Mouse (Mus musculus): ENCODE measurements around the gene Anks1.

Anks1 gene

DNA sequence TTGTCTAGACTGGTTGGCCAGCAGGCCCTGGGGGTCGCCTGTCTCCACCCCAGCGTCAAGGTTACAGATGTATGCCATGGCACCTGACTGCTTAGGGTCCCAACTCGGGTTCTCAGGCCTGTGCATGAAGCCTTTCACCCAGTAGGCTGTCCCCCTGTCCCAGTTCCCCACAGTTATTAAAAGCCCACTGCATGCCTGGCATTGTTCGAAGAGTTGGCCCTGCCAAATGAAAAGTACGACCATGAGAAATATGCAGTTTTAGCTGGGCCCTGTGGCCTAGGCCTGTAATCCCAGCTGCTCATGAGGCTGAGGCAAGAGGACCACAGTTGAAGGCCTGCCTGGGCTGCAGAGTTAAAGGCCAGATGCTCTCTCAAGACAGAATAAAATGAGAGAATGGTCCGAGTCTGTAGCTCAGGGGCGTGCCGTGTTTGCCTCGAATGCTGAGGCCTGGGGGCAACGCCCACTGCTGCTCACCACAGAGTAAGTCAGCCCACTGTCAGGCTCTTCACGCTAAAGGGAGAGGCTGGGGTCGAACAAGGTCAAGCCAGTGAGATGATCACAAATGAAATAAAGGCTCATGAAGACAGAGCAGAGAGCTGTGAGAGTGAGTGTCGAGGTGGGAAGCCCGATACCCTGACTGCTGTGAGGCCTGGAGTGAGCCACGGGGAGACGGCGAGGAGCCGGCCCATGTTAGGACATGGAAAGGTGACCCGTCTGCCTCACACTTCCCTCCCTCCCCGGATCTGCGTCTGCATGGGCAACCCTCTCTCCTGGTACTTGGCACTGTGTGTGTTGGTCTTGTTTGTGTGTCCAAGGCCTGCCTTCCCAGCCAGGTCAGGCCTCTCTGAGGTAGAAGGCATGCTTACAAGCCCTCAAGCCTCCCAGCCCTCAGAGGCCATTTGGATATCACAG lies 110.9 kb downstream of the Anks1 start:
- no peak for DNase-seq (ENCODE audit: low read depth, low spot score)

DNA sequence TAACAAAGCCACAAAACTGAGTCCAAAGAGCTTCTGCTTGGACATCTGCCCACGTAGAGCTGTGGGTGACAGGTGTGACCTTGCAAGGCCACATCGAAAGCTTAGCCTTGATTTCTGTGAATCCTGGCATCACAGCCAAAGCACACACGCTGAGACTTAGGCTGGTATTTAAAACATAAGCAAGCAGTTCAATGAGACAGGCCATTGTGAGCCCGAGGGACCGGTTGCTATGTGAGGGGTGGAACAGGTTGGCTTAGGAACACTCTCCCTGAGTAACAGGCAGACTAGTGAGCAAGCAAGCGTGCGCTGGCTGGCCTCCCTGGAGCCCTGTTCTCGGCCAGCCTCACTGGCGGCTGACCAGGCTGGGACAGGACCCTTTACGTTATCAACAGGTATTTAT lies 112.8 kb downstream of the Anks1 start:
- DNase-seq (ENCODE audit: low read depth, low spot score) = no peak

DNA sequence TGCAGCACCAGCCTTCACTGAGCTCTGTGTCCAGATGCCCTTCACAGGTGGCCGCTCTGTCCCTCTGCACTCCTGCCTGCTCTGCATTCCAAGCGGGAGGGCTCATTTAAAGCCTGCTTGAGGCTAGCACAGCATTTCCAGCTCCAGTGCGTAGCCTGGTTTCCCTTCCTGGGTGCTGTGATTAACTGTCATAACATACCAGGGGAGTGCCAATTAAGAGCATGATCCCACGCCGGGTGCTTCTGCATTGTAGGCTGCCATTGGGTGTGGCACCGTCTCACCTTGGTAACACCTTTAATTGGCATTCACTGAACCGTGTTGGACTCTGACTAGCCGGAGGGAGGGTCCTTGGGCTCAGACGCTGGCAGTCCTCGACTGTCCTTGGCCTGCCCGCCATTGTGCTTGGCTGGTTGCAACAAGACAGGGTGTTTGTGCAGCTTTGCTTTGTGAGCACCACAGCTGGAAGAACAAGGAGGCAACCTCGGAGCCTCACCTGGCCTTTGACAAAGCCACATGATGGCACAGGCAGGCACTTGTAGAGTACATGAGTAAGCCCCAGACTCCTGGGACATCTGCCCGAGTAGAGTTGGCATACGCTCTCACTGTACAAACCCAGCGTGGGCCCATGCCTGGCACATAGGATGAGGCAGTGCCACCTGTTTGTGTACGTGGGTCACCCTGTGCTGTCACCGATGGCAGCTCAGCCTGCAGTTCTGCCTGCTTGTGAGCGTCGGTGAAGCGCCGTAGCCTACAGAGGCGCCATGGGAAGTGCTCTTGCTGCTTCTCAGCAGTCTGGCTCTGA lies 113.9 kb downstream of the Anks1 start:
- no peak for DNase-seq (ENCODE audit: low read depth, low spot score)

DNA sequence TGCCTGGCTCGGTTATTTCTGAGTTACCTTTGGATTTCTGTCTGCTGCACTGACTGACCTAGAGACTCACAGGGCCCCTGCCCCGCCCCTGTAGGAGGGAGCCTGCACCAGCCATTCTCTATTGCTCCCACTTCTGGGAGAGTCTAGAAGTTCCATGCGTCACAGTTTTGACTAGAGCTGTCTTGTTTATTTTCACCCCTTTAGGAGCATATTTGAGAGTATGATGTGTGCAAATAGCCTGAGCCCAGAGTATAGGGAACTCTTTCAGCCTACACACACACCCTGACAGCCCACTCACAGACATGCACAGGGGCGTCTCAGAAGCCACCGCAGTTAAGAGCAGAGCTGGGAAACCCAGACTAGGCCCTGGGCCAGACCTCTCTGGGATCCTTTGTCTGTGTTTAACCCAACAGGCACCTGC lies 116.4 kb downstream of the Anks1 start:
- DNase-seq (ENCODE audit: low read depth, low spot score) = no peak

DNA sequence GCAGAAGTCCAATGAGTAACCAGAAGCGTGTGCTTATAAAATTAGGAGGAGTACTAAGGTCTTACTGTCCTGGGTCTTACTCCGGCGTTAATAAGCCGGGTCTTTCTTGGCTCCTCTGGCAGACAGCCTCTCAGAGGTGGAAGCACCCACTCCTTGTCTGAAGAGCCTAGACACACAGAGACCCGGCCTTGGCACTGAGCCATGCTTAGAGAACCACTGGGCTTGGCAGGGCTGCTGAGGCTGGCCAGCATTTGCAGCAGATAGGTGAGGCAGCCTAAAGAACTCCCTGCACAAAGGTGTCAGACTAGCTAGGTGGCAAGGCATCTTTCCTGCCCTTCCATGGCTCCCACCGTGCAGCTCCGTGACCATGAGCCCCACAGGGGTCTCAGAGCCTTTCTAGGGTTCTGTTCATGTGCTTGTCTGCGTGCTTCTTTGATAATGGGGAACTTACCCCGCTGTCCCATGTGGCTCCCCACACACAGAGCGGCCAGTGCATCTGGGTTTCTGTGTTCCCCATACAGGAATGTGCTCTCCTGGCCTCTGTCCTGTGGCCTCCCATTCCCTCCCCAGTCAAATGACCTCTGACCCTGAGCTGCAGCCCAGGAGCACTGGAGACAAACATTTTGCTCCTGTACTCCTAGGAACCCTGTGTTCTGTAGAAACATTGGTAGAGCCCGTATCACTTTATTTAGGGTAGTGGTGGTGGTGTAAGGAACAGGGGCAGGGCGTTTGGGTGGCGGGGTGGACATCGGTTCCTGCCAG lies 117.2 kb downstream of the Anks1 start:
- DNase-seq (ENCODE audit: low read depth, low spot score) = no peak

DNA sequence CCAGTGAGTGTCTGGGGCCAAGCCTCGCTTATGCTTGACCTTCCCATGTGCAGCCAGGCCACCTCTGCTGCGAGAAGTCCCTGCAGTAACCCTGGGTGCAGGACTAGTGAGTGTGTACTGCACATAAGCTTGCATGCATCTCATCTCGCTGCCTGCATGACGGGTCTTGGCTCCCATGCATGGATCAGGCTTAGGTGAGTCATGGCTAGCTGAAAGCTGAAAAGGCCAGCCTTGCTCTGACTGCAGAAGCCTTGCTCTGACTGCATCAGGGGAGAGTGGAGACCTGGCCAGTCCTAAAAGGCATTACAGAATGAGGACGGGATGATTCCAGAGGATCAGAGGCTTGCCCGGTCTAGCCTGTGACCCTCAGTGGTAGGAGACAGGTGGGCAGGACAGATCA lies 118.1 kb downstream of the Anks1 start:
- DNase-seq (ENCODE audit: low read depth, low spot score) = no peak

DNA sequence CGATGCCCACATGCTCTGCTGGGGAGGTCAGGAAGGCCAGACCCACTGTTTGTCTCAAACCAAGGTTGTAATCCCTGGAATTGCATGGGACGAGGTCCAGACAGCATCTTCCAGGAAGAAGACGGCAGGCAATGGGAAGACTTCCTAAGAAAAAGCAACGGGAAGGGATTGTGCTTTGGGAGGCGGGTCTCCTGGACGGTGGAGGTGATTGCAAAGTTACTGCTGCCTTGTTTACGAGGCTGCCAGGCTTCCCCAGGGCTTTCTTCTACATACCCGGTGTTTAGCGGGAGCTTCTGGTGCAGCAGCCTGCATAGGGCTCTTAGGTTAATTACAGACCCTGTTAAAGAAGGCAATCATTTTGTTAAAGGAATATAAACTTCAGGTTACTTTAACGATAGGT lies 119.1 kb downstream of the Anks1 start:
- DNase-seq (ENCODE audit: low read depth, low spot score) = no peak

DNA sequence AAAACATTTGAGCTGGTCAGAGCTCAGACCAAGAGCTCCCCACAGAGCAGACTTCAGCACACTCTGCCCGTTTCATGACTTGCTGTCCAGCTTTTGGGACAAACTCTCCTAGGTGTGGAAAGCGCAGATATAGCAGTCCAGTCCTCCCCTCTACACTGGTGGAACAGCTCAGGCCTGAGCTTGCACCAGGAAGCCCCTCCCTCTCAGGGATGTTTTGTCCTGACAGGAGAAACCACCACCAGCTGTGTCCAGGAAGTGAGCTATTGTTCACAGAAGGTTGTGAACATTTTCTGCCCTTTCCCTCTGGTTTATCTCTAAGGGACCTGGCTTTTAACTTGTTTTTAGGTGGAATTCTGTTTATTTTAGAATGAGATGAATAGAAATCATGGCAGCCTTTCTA lies 120.2 kb downstream of the Anks1 start:
- DNase-seq (ENCODE audit: low read depth, low spot score) = no peak

DNA sequence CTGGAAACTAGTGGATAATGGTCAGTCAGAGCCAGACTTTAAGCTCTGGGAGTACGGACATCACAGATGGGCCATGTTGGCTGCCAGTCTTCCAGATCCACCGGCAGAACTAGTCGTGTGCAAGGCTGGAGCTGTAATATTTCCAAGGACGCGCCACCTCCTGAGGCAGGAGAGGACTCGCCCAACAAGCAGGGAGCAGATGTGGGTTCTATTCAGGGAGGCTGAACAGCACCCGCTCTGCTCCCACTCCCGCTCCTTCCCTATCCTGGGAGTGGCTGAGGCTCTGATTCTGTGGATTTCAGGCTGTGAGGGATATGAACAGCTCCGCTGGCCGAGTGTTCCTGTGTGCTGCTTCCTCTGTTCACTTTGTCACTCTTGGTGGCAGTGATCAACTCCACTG lies 121.3 kb downstream of the Anks1 start:
- no peak for DNase-seq (ENCODE audit: low read depth, low spot score)

DNA sequence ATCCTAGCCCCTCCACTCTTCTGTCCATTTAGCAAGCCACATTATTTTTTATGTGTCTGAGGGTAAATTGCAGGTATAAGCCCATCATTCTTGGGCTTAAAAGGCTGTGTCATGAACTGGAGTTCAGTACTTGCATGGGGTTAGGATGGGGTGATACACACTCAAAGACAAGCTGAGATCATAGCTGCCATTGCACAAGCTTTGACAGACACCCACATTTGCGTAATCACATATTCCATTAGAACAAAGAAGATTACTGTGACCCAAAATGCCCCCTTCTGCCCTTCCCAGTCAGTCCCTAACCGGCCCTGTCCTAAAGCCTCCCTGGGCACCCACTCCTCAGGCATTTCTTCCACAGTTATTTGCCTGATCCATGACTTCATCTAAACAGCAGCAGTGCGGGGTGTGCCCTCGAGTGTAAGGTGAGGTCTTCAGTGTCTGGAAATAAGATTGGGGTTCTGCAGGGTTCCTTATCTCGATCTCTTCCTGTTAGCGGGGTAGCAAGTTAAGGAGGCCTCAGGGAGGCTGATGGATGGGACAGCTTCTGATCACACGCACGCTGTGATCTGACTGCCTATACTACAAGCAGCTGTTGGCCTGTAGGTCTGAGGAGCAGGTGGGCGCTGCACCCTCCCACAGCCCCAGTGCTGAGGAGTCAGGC lies 122.3 kb downstream of the Anks1 start:
- no peak for DNase-seq (ENCODE audit: low read depth, low spot score)

DNA sequence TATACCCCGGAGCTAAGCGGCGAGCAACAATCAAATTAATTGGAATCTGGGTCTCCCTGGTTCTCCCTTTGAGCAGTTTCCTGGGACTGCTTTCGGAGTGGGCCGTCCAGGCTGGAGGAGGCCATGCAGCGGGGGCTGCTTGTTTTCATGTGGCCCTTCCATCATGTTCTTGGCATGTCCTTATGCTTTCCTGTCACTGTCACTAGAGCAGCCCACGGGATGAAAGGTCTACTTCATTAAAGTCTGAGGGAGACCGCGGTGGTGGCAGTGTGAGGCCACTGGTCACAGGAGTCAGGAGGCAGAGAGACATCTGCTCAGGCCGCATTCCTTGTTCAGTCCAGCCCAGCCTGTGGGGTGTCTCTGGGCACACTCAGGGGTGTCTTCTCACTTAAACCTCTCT lies 123.1 kb downstream of the Anks1 start:
- no peak for DNase-seq (ENCODE audit: low read depth, low spot score)

DNA sequence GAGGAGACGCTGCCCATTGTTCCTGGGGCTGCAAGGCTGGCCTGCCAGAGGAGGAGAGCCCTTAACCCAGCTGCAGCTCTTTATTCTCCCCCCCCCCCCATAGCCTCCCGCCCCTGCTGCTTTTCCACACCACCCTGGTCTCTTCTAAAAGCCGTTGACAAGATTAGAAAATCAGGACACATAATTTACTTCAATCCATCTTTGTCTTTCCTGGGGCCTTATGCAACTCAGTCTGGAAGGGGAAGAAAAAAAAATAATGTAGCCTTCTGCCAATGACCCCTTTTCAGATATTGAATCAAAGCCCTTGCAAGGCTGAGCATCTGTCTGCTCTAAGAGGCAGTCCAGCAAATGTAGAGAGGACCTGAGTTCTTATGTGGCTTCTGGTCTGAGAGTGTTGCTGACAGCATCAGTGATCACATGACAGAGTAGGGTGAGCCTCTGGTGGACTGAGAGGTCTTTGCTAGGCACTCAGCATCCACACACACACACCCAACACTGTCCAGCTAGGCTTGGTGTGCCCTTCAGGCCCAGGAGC lies 124.0 kb downstream of the Anks1 start:
- no peak for DNase-seq (ENCODE audit: low read depth, low spot score)

DNA sequence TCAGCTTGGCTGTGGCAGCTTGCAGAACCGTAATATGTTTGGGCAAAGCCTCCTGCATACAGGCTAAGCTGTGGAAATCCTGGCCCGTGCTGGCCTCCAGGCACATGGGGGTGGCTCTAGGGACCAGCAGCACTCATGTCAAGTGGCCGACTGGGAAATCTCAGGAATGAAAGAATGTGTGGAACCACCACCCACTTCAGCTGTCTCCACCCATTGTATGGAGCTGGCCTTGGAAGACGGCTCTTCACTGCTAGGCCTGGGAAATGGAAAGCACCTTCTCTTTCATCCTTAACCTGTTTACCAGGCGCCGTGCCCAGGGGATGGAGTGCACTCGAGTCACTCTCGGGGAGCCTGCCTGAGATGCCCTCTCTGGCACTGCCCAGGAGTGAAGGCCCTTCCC lies 125.9 kb downstream of the Anks1 start:
- DNase-seq (ENCODE audit: low read depth, low spot score) = no peak

DNA sequence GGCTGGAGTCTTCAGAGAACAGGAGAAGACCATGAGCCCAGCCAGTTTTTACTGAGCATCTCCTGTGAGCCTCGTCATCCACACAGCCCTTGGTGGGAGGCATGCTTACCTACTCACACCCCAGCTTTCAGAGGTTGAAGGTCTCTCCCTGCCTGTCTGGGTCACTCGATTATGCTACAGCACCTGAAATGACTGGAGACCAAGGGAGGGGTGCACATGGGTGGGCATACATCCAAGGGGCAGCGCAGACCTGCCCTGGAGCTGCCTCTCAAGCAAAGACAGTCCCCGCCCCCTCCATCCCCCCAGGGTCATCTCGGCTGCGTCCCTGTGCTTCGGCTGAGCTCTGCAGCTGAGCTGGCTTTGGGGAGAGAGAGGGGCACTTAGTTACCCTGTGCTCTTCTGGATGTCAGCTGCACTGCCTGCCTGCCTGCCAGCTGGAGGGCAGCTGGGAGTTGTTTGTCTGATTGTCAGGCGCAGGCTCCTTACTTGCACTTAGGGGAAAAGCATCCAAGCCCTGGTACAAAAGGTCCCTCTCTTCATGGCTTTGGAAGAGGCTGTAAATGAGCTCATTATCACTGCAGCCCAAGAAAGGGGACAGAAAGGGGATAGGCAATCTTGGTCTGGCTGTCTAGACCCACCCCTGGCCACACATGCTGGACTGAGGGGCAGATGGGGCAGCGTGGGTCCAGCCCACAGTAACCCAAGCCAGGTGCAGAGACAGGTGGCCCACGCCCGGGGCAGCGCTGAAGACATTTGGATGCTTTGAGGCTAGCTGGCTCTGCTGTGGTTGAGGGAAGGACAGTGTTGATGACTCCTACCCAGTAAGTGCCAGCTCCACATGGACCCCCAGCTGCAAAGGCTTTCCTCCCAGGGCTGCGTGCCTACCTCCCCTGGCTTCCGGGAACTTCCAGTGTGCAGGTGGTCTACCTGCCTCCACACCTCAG lies 128.0 kb downstream of the Anks1 start:
- DNase-seq (ENCODE audit: low read depth, low spot score) = no peak

DNA sequence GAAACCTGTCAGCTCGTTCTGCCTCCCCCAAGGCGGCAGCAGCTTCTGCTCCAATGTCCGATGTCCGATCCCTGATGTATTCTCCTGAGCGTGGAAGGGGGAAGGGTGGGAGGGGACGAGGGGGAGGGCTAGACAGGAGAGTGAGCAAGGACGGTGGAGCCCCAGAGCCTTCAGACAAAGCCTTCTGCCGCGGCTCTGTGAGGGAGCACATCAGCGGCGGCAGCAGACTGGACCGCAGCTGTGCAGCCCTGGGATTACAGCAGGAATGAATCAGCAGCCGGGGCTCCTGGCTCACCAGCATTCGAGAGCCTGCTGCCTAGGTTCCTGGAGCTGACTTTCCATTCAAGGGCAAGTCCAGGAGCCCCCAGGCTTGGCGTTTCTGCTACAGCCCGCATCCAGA lies 131.5 kb downstream of the Anks1 start:
- peak; percentile 35 for DNase-seq (ENCODE audit: low read depth, low spot score)

DNA sequence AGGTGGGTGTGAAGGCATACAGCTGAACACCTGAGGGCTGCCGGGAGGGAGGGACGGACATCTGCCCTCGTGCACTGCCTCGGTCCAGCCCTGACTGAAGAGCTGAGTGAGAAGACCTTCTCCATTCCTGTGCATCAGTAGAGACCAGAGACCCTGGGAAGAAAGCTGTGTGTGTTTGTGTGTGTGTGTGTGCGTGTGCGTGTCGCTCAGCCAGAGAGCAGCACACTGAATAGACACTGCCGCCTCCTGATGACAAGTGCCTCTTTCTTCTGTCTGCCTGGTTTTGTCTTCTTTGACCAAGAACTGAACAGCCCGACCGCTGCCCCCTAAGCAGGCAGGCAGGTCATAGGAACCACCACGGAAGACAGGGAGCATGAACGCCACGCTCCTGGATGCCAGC lies 132.2 kb downstream of the Anks1 start:
- no peak for DNase-seq (ENCODE audit: low read depth, low spot score)

DNA sequence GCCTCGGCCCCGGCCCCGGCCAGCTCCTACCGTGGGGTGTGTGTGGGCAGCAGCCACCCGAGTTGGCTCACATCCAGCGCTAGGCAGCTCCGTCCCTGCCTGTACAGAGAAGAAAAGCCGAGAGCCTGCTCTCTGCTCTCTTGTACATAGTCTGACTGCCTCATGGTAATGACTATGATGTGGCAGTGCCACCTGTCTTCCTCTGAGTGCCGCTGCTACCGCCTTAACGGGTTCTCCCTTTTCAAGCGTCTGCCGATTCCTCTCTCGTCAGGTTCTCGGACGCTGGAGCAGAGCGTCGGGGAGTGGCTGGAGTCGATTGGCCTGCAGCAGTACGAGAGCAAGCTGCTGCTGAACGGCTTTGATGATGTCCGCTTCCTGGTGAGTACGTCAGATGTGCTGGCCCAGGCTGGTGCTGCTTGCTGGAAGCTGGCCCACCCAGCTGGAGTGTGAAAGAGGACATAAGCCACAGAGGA lies 133.2 kb downstream of the Anks1 start:
- DNase-seq (ENCODE audit: low read depth, low spot score) = no peak

DNA sequence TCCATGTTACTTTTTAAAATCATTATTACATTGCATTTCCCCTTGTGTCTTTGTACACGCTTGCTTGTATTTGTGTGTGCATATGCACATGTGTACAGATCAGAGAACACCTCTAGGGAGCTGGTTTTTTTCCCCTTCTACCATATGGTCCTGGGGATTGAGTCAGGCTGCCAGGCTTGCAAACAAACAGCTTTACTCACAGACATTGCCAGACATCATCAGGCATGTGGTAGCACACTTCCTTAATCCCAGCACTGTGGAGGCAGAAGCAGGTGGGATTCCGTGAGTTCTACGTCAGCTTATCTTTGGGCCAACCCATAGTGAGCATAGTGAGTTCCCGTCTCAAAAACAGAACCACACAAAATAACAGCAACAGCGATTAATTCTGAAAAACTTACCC lies 137.9 kb downstream of the Anks1 start:
- no peak for DNase-seq (ENCODE audit: low read depth, low spot score)

DNA sequence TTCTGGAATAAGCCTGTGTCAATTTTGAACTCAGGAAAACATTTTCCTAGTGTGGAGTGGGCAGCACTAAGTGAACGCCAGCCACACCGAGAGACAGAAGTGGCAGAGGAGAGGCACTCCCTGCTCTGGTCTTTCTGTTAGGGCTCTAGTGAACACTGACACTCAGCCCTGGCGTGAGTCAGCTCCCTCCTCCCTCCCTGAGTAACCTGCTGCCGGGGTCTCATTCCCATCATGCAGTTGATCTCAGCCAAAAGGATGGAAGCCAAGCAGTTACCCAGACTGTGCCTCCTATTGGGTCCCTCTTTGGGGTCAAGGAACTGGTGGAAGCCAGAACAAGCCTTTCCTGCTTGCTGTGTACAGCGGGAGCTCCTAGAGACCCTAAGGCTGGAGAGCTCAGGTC lies 138.4 kb downstream of the Anks1 start:
- DNase-seq (ENCODE audit: low read depth, low spot score) = no peak

DNA sequence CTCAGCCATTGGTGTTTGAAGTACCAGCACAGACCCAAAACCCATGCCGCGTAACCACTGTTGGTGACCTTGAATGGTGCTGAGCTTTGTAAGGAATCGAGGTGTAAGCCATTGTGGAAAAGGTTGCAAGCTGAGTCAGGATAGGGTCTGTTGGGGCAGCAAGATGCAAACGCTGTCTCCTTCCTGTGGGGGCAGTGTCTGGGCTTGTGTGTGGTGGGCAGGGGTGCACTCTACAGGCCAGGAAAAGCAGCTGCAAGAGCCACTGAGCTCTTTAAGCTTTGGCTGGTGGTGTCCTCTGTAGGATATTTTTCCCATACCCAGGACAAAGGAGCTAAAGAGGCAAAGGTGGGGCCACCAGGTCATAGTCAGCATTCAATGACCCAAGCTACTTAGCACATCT lies 139.3 kb downstream of the Anks1 start:
- DNase-seq (ENCODE audit: low read depth, low spot score) = no peak

All from embryo, embryonic 11.5 days (tissue).